Mouse (Mus musculus): Measurements from ENCODE around the gene Npnt. TPM values are rescaled to one million over a fixed set of nuclear protein-coding genes. Genes with fewer than 3 reads are reported as not detected.

Npnt gene
- polyA plus RNA-seq, 1 experiment from 2014 or later = 28.0 TPM

GRCm38 (mm10) chr3:132892481-132892880, 57.6 kb downstream of the Npnt start:
- H3K9ac ChIP-seq (replicated peaks; ENCODE audit: low read length) = no peak overlapping the region
- 96% methylated on average over 7 of the region's 7 CpGs for WGBS

GRCm38 (mm10) chr3:132887074-132887848, 62.8 kb downstream of the Npnt start:
- Histone ChIP-seq H3K36me3 (ENCODE audit: control insufficient read depth, insufficient read depth, low read length) (no peaks in the 10 kb centered on the region), H3K4me1 (ENCODE audit: control insufficient read depth, insufficient read depth, low read length) (no peaks in the 10 kb centered on the region), H3K27ac (replicated peaks; ENCODE audit: low read depth, low read length) (no peak overlapping the region), H3K9ac (replicated peaks; ENCODE audit: low read length) (no peak overlapping the region), H3K27me3 (ENCODE audit: control insufficient read depth, insufficient read depth, low read length) (no peaks in the 10 kb centered on the region), H3K4me3 (replicated peaks; ENCODE audit: low read depth, low read length) (no peak overlapping the region), H3K9me3 (ENCODE audit: control insufficient read depth, low read length) (no peaks in the 10 kb centered on the region), H3K4me2 (ENCODE audit: low read length) (no peak overlapping the region)
- DNase-seq (no peak), ATAC-seq (ENCODE audit: low FRiP score, low TSS enrichment) (no peak)
- 91% methylated on average over 16 of the region's 16 CpGs for WGBS

More at GRCm38 (mm10) chr3:132892481-132892880, 57.6 kb downstream of the Npnt start:
- Histone ChIP-seq H3K27ac (replicated peaks; ENCODE audit: low read depth, low read length) (no peak overlapping the region), H3K27me3 (ENCODE audit: control insufficient read depth, insufficient read depth, low read length) (no peaks in the 10 kb centered on the region), H3K36me3 (ENCODE audit: control insufficient read depth, insufficient read depth, low read length) (no peaks in the 10 kb centered on the region), H3K4me2 (ENCODE audit: low read length) (no peak overlapping the region), H3K9me3 (ENCODE audit: control insufficient read depth, low read length) (no peaks in the 10 kb centered on the region), H3K4me3 (replicated peaks; ENCODE audit: low read depth, low read length) (no peak overlapping the region), H3K4me1 (ENCODE audit: control insufficient read depth, insufficient read depth, low read length) (no peaks in the 10 kb centered on the region)
- ATAC-seq (ENCODE audit: low FRiP score, low TSS enrichment) (no peak), DNase-seq (no peak)

GRCm38 (mm10) chr3:132886419-132887050, 63.6 kb downstream of the Npnt start:
- no peak for DNase-seq
- H3K27me3 ChIP-seq (ENCODE audit: control insufficient read depth, insufficient read depth, low read length) = no peaks in the 10 kb centered on the region
- H3K9me3 ChIP-seq (ENCODE audit: control insufficient read depth, low read length) = no peaks in the 10 kb centered on the region
- no peak overlapping the region for H3K4me2 ChIP-seq (ENCODE audit: low read length)
- H3K4me3 ChIP-seq (replicated peaks; ENCODE audit: low read depth, low read length) = no peak overlapping the region
- H3K36me3 ChIP-seq (ENCODE audit: control insufficient read depth, insufficient read depth, low read length) = no peaks in the 10 kb centered on the region
- WGBS = 91% methylated on average over 6 of the region's 6 CpGs
- no peak overlapping the region for H3K27ac ChIP-seq (replicated peaks; ENCODE audit: low read depth, low read length)
- no peak for ATAC-seq (ENCODE audit: low FRiP score, low TSS enrichment)
- no peak overlapping the region for H3K9ac ChIP-seq (replicated peaks; ENCODE audit: low read length)
- H3K4me1 ChIP-seq (ENCODE audit: control insufficient read depth, insufficient read depth, low read length) = no peaks in the 10 kb centered on the region

- no peaks in the 10 kb centered on the region for H3K4me1 ChIP-seq (ENCODE audit: control insufficient read depth, insufficient read depth, low read length)
- WGBS = 95% methylated on average over 10 of the region's 10 CpGs
- DNase-seq = no peak
Measured at GRCm38 (mm10) chr3:132884459-132884858, 65.6 kb downstream of the Npnt start.

GRCm38 (mm10) chr3:132883256-132883655, 66.8 kb downstream of the Npnt start:
- Histone ChIP-seq H3K4me2 (ENCODE audit: low read length) (no peak overlapping the region), H3K27me3 (ENCODE audit: control insufficient read depth, insufficient read depth, low read length) (no peaks in the 10 kb centered on the region), H3K9ac (replicated peaks; ENCODE audit: low read length) (no peak overlapping the region), H3K9me3 (ENCODE audit: control insufficient read depth, low read length) (no peaks in the 10 kb centered on the region), H3K4me1 (ENCODE audit: control insufficient read depth, insufficient read depth, low read length) (no peaks in the 10 kb centered on the region), H3K4me3 (replicated peaks; ENCODE audit: low read depth, low read length) (no peak overlapping the region), H3K36me3 (ENCODE audit: control insufficient read depth, insufficient read depth, low read length) (no peaks in the 10 kb centered on the region), H3K27ac (replicated peaks; ENCODE audit: low read depth, low read length) (no peak overlapping the region)
- WGBS = 90% methylated on average over 9 of the region's 9 CpGs
- DNase-seq (no peak), ATAC-seq (ENCODE audit: low FRiP score, low TSS enrichment) (no peak)

More at GRCm38 (mm10) chr3:132884459-132884858, 65.6 kb downstream of the Npnt start:
- Histone ChIP-seq H3K9ac (replicated peaks; ENCODE audit: low read length) (no peak overlapping the region), H3K27ac (replicated peaks; ENCODE audit: low read depth, low read length) (no peak overlapping the region), H3K4me2 (ENCODE audit: low read length) (no peak overlapping the region), H3K36me3 (ENCODE audit: control insufficient read depth, insufficient read depth, low read length) (no peaks in the 10 kb centered on the region), H3K27me3 (ENCODE audit: control insufficient read depth, insufficient read depth, low read length) (no peaks in the 10 kb centered on the region), H3K9me3 (ENCODE audit: control insufficient read depth, low read length) (no peaks in the 10 kb centered on the region), H3K4me3 (replicated peaks; ENCODE audit: low read depth, low read length) (no peak overlapping the region)
- ATAC-seq (ENCODE audit: low FRiP score, low TSS enrichment) = no peak

- ATAC-seq (ENCODE audit: low FRiP score, low TSS enrichment) = no peak
- WGBS = 52% methylated on average over 9 of the region's 9 CpGs
- no peak overlapping the region for H3K9ac ChIP-seq (replicated peaks; ENCODE audit: low read length)
- H3K4me2 ChIP-seq (ENCODE audit: low read length) = no peak overlapping the region
- H3K4me3 ChIP-seq (replicated peaks; ENCODE audit: low read depth, low read length) = no peak overlapping the region
- H3K27ac ChIP-seq (replicated peaks; ENCODE audit: low read depth, low read length) = no peak overlapping the region
- peak; percentile 60 for DNase-seq
- no peaks in the 10 kb centered on the region for H3K27me3 ChIP-seq (ENCODE audit: control insufficient read depth, insufficient read depth, low read length)
- H3K36me3 ChIP-seq (ENCODE audit: control insufficient read depth, insufficient read depth, low read length) = no peaks in the 10 kb centered on the region
- H3K4me1 ChIP-seq (ENCODE audit: control insufficient read depth, insufficient read depth, low read length) = peaks cover 4% of the 10 kb centered on the region
- H3K9me3 ChIP-seq (ENCODE audit: control insufficient read depth, low read length) = no peaks in the 10 kb centered on the region
Measured at GRCm38 (mm10) chr3:132880826-132881225, 69.3 kb downstream of the Npnt start.

- H3K27me3 ChIP-seq (ENCODE audit: control insufficient read depth, insufficient read depth, low read length) = no peaks in the 10 kb centered on the region
- 73% methylated on average over 3 of the region's 3 CpGs for WGBS
- DNase-seq = no peak
- H3K9me3 ChIP-seq (ENCODE audit: control insufficient read depth, low read length) = no peaks in the 10 kb centered on the region
- H3K36me3 ChIP-seq (ENCODE audit: control insufficient read depth, insufficient read depth, low read length) = no peaks in the 10 kb centered on the region
- H3K27ac ChIP-seq (replicated peaks; ENCODE audit: low read depth, low read length) = no peak overlapping the region
- no peak overlapping the region for H3K4me2 ChIP-seq (ENCODE audit: low read length)
- ATAC-seq (ENCODE audit: low FRiP score, low TSS enrichment) = no peak
- no peak overlapping the region for H3K9ac ChIP-seq (replicated peaks; ENCODE audit: low read length)
- H3K4me3 ChIP-seq (replicated peaks; ENCODE audit: low read depth, low read length) = no peak overlapping the region
- H3K4me1 ChIP-seq (ENCODE audit: control insufficient read depth, insufficient read depth, low read length) = peaks cover 4% of the 10 kb centered on the region
Measured at GRCm38 (mm10) chr3:132880361-132880760, 69.7 kb downstream of the Npnt start.

GRCm38 (mm10) chr3:132876933-132877676, 73.0 kb downstream of the Npnt start:
- no peak overlapping the region for H3K9ac ChIP-seq (replicated peaks; ENCODE audit: low read length)
- H3K4me3 ChIP-seq (replicated peaks; ENCODE audit: low read depth, low read length) = no peak overlapping the region
- no peak overlapping the region for H3K4me2 ChIP-seq (ENCODE audit: low read length)
- 60% methylated on average over 10 of the region's 10 CpGs for WGBS
- H3K27me3 ChIP-seq (ENCODE audit: control insufficient read depth, insufficient read depth, low read length) = no peaks in the 10 kb centered on the region
- no peaks in the 10 kb centered on the region for H3K9me3 ChIP-seq (ENCODE audit: control insufficient read depth, low read length)
- ATAC-seq (ENCODE audit: low FRiP score, low TSS enrichment) (no peak), DNase-seq (peak; percentile 19)
- H3K27ac ChIP-seq (replicated peaks; ENCODE audit: low read depth, low read length) = no peak overlapping the region
- no peaks in the 10 kb centered on the region for H3K36me3 ChIP-seq (ENCODE audit: control insufficient read depth, insufficient read depth, low read length)
- H3K4me1 ChIP-seq (ENCODE audit: control insufficient read depth, insufficient read depth, low read length) = peaks cover 4% of the 10 kb centered on the region
